Mouse (Mus musculus): Measurements from ENCODE around the gene Fam205a1.

The Fam205a1 gene

DNA sequence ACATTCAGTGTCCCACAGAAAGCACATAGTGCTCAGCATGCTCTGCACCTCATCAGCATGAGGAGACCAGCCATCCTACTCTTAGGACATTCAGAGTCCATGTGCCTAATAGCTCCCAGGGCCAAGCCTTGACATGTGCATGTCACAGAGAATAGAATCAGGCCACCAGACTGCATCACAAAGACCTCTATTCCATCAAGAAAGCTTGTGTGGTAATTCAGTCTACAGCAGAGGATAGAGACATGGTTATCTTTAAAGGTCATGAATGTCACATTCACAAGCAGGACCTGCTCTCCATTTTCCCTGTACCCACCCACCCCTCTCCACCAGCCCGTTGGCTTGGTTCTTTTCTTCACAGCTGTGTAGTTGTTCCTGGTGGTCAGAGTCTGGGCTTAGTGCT, at the start of gene Fam205a1:
Gene Fam205a1 (minus strand): TSS at position 101 of the 400 bp plus-strand sequence.
- in situ Hi-C loops (cut with MboI, MseI) = loop anchor here (10.0 kb wide), 1 partner anchor 329 kb away; the partner anchor contains the start of gene Fam205a2

DNA sequence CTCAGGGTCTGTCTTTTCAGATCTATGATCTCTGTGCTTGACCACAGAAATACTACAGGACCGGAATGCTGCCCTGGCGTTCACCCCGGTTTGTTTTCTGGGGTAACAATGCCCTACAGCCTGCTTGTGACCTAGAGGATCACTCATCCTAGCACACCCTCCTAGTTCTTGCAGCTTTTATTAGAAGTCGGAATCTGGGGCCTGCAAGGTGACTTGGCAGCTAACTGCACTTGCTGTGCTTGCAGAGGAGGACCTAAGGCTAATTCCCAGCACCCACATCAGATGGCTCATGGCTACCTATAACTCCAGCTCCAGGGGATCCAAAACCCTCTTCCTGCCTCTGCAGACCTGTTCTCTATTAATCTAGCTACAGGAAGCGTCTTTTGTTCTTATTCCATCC, 49.0 kb upstream of the Fam205a1 start:
- in situ Hi-C loops (cut with MboI, MseI) = no loop called here

DNA sequence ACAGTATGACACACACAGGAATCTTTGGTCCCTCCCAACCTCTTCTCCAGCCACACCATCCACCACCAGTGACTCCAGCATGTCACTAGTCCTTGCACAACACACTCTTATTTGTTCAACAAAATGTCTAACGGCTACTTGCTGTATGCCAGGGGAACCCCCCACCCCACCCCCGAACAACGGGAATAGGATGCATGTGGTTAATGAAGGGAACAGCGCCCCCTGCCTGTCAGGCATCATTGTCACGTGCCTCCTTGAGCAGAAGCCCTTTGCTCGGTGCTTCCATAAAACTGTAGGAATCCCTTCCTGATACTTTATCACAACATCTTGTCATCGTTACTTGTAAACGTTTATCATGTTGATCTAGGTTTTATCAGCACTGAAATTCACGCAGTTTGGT, 48.5 kb upstream of the Fam205a1 start:
- in situ Hi-C loops (cut with MboI, MseI) = no loop called here

DNA sequence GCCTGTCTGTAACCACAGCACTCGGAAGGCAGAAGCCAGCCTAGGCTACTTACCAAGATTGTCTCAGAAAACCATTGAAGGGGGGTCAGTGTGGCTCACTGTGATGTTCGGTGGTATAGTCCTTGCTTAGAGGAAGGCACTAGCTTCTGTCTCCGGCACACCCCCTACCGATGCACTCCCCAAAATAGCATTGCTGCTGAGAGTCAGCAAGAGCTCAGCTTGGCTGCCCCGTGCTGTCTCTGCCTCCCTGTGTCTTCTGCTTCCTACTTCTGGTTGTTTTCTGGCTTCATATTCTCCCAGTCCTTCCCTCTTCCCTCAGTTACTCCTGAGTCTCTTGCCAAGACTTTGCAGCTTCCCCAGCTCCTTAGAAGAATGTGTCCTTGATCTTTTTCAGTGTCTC, 47.2 kb upstream of the Fam205a1 start:
- in situ Hi-C loops (cut with MboI, MseI) = no loop called here

DNA sequence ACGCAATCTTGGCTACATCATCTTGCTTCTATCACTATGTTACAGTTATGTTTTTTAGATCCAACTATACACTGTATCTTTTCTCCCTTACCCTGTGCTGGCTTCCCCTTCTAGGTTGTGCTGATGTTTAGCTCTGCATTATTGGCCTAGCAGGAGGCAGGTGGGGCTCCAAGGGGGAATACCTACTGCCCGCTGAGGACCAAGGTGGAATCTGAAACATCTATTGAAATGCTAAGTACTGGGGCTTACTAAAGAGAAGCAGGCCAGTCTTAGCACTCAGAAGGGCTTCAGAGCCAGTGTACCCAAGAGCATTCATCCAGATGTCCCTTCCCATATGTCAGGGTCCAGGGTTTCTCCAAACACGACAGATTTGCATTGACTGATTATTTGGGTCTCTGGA, 45.2 kb upstream of the Fam205a1 start:
- in situ Hi-C loops (cut with MboI, MseI) = no loop called here

DNA sequence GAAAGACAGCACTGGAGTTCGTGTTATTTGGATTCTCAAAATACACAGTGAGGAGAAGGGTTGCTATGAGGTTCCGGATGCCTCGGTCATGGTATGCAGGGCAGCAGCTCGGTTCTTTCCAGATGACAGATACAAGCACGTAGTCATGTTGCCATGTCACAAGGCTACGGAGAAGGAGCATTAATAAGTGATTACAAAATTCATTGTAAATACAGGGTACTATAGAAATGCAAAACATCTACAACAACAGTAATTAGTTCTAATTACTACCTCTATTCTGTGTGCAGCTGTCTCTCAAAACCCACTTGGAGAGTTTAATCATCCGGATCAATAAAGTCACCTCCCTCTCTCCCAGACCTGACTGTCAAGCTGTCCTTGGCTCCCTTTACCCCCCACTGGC, 41.4 kb upstream of the Fam205a1 start:
- in situ Hi-C loops (cut with MboI, MseI) = no loop called here

DNA sequence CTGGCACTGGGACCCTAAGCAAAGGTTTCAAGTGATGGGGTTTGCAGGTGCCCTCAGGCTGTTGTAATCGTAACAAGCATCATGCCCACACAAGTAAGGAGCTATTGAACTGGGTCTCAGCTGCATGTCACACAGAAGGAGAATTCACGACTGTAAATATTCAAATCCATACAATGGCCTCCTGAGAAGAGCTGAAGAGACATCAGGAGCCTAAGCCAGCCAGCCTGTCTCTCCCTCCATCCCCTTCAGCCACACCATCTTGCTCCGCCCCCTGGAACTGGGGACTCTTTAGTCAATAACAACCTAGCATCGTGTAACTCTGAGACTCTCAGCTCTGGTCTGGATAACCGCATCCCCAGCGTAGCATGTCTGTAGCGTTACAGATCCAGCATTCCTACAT, 37.5 kb upstream of the Fam205a1 start:
- in situ Hi-C loops (cut with MboI, MseI) = no loop called here

DNA sequence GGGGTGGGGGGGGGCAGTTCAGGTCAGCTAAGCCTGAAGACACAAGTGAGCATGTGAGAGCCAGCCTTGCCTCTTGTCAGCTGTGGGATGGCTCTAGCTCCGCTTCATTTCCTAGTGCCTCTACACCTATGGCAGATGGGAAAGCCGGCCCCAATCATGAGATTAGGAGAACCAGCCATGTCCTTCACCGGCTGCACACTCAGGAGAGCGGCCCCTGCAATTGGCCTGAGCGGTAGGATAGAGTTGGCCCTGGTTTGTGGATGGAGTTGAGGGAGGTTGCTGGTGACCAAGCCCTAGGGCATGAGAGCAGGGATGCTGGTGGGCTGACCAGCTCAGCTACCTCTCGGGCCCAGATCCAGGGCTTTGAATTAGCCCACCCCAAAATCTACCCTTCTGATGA, 35.1 kb upstream of the Fam205a1 start:
- in situ Hi-C loops (cut with MboI, MseI) = no loop called here

DNA sequence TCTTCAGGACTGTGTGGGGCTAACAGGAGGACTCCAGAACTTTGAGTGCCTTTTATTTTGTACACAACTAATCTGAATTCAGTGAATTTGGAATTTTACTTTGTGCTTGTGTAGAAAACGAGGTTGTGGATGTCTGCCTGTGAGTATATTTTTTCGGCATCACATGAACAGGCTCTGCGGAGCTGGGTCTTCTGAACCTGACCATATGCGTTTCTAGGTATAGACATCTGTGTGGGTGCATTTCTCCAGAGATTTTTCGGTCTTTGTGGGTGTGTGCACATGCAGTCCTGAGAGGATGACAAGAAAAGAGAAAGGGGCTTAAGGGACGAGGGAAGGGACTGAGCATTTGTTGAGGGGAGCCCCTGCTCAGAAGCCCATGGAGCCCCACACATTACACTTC, 33.2 kb upstream of the Fam205a1 start:
- in situ Hi-C loops (cut with MboI, MseI) = no loop called here

DNA sequence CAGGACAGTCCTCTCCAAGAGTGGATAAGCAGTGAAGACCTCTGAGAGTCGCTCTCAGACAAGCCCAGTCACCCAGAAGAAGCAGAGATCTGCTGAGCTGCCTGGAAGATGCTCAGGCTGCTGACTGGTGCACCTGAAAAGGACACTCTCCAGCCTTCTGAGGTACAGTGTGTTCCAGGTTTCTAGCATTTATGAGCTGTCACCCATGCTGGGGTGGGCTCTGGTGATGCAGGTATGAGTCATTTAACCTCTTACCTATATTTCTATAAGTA, 26.9 kb upstream of the Fam205a1 start:
- in situ Hi-C loops (cut with MboI, MseI) = no loop called here

DNA sequence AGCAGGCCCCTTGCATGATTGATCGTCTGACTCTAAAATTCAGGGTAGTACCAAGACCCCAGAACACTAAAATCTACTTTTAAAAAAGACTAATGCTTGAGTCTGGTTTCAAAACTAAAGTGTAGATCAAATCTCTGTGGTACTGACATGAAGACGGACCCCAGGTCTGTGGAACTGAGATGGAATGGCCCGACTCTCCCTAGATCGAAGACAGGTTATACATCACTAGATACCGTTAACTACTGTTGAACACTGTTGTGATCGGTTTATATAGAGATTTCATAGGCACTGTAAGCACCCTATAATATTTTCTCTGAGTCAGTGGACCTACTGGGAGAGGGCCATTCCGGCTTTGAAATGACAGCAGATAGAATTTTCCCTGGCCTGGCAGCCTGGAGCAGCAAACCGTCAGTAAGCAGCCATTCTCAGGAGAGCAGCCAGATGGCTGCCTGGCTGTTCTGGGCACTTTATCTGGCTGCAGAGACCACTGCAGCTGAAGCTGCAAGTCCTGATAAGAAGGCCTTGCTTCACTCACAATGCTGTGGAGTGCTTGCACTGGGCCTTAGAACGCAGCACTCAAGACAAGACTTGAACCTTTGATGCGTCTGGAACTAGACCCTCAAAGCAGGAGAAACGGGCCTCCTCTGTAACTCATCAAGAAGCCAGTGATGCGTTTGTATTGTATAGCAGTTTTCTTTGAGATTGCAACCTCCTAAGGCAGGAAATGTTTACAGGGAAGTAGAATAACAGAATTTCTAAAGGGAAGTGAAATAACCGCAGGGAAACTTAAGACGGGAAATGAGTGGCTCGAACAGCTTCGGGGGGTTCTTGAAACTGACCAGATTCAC, 26.4 kb upstream of the Fam205a1 start:
- in situ Hi-C loops (cut with MboI, MseI) = no loop called here

DNA sequence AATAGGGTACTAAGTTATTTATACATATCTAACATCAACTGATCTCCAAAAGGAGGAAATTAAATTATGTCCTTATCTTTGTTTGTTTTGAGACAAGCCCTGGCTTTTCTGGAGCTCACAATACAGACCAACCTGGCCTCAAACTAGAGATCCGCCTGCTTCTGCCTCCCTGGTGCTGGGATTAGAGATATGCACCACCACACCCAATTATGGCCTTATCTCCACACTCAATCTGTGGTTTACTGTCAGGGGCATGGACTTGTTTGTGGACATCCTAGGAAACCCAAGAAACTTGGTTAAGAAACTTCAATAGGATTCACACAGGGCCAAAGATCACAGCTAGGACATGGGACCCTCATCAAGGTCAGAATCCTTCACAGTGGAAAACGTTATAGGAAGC, 24.0 kb upstream of the Fam205a1 start:
- in situ Hi-C loops (cut with MboI, MseI) = no loop called here

DNA sequence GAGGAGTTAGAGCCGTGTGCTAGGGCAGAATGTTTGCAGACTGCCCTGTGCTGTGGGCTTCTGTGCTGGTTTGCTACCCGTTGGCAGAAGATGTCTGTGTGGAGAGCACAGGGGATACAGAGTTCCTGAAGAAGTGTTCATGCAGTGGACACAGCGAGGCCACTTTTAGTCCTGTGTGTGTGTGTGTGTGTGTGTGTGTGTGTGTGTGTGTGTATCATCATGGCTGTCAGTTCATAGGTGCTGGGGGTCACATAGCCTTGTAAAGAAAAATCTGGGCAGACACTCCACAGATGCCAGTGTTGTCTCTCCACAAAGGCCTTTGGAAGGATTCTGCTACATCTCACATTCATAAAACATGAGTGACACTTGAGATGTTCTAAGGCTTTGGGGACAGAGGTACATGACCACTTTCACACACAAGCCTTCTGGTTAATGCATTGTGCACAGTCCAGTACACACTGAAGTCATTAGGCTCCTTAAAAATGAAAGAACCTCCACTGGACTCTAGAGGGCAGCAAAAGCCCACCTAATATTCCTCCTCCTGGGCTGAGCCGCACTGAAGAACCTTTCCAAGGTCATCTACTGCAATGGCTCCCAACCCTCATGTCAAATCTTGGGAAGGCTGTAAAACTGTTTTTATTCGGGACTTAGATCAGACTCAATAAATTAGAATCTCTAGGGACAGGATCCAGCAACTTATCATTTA, 23.1 kb upstream of the Fam205a1 start:
- in situ Hi-C loops (cut with MboI, MseI) = no loop called here

DNA sequence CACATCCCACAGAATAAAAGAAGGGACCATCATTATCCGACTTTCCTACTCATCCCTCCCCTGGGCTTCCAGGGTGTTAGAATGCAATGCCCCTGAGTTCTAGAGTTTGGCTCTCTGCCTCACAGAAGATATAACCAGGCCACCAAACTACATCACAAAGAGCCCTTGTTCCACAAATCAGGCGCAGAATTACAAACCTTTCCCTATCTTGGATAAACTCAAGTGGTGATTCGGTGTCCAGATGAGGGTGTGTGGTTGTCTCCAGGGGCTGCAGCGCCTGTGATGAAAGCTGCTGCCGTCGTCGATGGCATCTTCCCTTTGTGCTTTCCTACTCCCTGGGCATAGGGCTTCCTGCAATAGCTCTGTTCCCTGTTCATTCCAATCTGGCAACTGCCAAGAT, 20.4 kb upstream of the Fam205a1 start, which contains the start of gene Fam205c:
Gene Fam205c (minus strand): TSS at position 101 of the 400 bp plus-strand sequence.
- in situ Hi-C loops (cut with MboI, MseI) = loop anchor here (5.0 kb wide), 1 partner anchor 88 kb away; no protein-coding TSS in a partner anchor

DNA sequence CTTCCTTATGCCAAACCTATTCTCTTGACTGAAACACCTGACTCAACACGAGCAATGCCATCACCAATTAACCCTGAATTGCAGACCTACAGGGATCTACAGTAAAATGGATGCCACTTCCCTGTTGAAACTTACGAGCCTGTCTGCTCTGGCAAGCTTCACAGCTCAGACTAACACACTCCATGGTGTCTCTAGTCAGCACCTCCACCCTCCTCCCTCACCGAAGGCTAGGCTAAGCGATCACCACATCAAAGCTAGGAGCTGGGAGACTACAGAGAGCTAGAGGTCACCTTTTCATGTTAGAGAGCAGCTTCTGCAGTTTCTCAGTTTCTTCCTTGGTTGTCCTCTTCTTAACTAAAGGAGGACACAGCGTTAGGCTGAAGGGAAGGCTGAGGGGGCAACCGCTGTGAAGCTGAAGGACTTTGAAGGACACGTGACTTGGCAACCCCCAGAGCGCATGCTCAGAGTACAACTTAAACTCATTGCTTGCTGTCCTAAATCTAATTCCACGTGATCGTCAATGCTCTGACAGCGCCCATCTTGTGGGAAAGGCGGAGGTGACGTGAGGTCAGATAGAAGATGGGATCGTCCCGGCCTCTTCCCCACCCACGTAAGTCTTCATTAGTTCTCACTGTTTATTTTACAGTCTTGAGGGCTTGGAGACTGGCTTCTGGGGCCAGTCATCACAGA, 19.2 kb upstream of the Fam205a1 start:
- in situ Hi-C loops (cut with MboI, MseI) = loop anchor here (5.0 kb wide), 1 partner anchor 89 kb away; no protein-coding TSS in a partner anchor

DNA sequence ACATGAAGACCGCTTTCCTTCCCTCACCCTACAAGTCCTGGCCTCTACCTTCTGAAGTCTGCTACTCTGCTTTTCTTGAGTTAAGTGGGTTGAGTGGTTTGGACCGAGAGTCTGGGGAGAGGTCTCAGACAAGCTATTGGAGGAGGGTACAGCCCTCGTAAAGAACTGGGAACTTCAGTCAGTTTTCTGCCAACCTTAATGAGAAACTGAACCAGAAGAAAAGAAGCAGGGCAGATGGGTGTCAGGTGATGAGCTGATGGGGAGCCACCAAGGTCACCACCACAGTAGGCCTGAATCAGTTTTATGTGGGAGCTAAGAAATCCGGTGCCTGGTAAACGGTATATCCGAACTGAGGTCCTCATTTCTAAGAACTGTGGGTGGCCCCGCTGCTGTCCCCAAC, 18.5 kb upstream of the Fam205a1 start:
- in situ Hi-C loops (cut with MboI, MseI) = loop anchor here (5.0 kb wide), 1 partner anchor 90 kb away; no protein-coding TSS in a partner anchor

DNA sequence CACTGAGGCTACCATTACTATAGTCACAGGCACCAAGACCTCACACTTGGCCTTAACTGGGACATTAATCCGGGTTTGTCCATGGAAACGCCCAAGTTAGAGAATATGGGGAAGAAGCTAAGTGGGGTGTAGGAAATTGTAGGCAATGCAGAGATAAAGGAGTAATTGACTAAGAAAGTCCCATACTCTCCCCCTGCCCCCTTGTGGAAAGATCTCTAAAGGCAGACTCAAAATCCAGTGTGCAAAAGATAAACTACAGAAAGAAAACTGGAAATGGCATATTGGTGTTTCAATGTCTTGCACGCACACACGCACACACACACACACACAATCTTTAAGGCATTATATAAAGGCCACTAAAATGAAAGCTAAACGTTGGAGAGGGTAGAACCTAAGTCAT, 17.1 kb upstream of the Fam205a1 start:
- in situ Hi-C loops (cut with MboI, MseI) = loop anchor here (5.0 kb wide), 1 partner anchor 92 kb away; no protein-coding TSS in a partner anchor

DNA sequence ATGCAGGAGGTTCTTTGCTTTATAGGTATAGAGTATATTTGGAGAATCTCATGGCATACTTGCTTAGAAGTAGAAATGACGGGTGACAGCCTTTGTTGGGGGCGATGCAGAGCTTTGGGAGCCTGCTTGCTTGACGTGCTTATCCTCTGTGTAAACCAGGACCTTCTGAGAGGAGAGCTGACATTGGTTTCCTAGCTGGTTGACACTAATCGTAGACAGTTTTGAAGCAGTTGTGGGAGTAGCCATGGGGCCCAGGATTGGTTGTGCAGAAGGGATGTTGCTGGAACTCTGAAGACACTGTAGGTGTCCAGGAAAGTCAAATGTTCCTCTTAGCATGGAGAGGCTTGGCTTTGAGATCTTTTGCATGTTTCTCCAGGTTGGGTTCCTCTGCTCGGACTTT, 14.5 kb upstream of the Fam205a1 start:
- in situ Hi-C loops (cut with MboI, MseI) = loop anchor here (10.0 kb wide), 3 partner anchors 323 to 913 kb away; no protein-coding TSS in a partner anchor

DNA sequence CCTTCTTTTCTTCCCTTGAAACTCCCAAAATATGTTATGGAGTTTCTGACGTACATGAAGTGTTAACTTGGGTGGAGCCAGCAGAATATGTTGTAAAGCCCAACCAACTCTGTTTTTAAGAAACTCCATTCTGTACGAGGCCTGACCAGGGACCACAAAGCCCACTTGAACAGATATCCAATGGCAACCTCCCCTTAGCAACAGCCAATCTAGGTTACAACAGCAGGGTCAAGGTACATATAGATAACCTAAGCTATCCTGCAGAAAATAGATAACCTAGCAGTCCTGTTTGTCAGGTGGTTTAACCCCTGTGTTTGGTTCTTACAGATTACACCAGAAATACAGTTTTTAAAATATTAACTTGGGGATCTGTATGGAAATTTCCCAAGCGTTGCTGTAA, 13.7 kb upstream of the Fam205a1 start:
- in situ Hi-C loops (cut with MboI, MseI) = loop anchor here (10.0 kb wide), 3 partner anchors 323 to 913 kb away; no protein-coding TSS in a partner anchor

DNA sequence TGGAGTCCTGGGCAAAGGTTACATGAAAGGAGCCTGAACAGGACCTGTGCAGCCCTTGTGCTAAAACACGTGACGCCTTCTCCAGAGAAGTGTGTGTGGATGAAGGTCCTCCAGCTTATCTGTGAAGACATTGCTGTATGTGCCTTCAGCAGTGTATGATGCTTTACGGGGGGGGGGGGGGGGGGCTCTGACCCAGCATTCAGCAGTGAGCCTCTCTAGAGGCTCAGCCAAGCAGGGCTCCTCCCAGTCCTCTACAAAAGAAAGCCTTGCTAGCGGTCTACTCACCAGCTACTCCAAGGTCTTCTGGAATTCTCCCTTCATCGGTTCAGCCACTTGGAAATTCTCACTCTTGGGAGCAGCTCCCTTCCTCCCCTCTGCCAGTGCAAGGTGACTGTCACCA, 9.8 kb upstream of the Fam205a1 start:
- in situ Hi-C loops (cut with MboI, MseI) = loop anchor here (10.0 kb wide), 3 partner anchors 319 to 909 kb away; no protein-coding TSS in a partner anchor

DNA sequence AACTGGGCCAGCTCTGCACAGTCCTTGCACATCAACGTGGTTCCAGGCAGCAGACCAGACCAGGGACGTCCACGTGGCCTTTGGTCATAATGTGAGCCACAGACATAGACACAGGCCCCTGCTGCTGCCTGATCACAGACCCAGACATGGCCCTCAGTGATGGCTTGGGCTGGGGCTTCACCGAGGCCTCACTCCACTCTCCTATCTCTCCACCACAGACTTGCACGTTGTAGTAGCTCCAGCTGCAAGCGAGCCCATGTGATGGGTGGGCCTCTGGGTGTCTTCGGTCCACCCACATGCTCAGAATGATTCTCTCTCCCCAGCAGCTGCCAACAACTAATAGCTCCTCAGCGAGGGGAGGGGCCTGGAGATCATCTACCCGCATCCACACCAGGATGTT, 6.8 kb upstream of the Fam205a1 start:
- in situ Hi-C loops (cut with MboI, MseI) = loop anchor here (10.0 kb wide), 3 partner anchors 316 to 906 kb away; no protein-coding TSS in a partner anchor

DNA sequence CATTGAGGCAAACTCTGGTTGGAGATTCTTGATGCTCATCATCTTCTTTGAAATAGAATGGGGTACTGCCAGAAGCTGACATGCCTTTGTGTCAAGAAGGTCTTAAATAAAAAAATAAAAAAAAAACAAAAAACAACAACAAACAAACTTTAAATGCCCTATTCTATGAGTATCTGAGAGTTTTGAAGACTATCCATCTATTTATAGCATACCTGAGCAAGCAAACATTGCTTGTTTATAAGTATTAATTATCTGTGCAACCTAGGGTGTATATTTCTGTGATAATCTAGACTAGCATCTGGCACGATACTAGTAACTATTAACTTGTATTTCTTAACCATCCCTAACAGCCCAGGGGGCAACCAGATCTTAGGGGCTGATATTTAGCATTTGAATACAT, 3.0 kb upstream of the Fam205a1 start, which contains the start of gene Gm12394:
Gene Gm12394 (minus strand): TSS at position 101 of the 400 bp plus-strand sequence.
- in situ Hi-C loops (cut with MboI, MseI) = loop anchor here (10.0 kb wide), 1 partner anchor 332 kb away; the partner anchor contains the start of gene Fam205a2
